Mouse (Mus musculus): ENCODE measurements at regions not wholly inside any gene's neighbourhood (a gene's known extent, or its start where the extent isn't known, plus 50 kb on each side); places are given as distances from the start of the nearest gene placed in this dataset.

DNA sequence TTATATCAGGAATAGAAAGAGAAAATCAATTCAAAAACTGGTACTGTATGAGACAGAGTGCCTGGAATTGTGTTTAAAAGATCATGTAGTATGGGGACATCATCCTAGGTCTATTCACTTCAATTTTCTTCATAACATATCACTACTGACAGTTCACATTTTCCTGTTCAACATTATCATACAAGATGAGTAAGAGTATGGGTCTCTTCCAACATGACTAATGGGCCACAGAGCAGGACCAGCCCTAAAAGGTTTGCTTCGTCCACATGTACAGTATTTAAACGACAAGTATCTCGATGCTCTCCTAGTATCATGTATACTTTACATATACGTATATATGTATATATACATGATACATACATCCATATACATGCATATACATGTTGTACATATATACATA, 164.8 kb upstream of the Atp1b1 start:
- DNase-seq: no peak

DNA sequence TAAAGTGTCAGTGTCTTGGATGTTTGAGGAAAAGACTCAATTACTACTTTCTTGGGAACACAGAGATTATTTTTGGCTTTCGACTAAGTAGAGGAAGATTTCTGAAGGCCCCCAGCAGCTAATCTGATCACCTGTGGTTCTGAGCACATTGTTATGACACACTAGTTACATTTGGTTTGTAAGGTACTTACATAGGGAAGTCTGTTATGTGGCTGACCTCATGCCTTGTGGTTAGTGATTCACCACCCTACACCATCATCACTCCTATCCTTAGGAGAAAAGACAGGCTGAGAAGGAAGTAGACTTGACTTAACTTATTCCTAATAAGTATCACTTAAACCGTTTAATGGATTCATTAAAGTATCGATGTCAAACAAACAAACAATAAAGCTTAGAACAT, 164.3 kb upstream of the Atp1b1 start:
- DNase-seq: no peak

DNA sequence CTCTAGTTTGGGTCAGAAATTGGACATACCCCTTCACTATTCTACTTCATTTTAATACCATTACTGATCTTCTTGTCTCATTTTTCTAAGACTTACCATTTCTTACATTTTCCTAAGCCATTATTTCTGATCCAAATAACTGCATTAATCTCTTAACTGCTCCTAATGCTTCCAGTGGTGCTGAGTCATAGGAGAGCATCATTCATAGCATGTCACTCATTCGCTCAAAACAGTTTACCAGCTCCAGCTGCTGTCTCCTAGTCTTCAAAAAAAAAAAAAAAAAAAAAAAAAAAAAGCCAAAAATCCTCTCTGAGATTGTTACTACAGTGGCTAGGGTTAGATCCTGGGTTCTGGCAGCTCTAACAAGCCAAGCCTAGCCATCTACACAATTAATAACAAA, 162.0 kb upstream of the Atp1b1 start:
- DNase-seq: no peak

DNA sequence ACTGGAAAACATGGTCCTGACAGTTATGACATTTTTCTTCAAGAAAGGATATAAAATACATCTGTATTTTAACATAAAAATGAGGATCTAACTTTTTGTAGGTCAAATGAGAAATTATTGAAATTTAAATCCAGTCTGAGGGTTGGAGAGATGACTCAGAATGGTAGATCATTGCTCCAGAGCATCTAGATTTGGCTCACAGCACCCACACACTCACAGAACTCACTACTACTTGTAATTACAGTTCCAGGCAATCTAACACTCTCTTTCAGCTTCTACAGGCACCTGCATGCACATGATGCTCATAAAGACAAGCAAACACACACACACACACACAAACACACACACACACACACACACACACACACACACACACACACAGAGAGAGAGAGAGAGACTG, 159.7 kb upstream of the Atp1b1 start:
- DNase-seq: no peak

DNA sequence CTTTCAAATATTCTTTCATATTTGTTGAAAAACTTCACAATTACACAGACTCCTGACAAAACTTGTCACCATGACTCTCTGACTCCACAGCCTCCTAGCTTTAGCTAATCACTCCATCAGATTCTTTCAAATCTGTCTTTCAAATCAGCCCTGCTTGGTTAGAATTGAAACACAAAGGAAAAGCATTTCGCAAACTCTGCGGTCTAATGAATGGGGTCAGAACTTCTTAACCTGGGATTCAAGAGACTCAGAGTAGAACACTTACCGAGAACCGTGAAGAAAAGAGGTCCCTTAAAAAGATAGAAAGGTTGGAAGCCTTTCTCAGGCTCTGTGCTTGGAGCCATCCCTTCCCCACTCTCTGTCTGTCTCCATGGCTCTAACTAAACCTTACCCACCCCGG, 148.9 kb upstream of the Atp1b1 start:
- DNase-seq: no peak

DNA sequence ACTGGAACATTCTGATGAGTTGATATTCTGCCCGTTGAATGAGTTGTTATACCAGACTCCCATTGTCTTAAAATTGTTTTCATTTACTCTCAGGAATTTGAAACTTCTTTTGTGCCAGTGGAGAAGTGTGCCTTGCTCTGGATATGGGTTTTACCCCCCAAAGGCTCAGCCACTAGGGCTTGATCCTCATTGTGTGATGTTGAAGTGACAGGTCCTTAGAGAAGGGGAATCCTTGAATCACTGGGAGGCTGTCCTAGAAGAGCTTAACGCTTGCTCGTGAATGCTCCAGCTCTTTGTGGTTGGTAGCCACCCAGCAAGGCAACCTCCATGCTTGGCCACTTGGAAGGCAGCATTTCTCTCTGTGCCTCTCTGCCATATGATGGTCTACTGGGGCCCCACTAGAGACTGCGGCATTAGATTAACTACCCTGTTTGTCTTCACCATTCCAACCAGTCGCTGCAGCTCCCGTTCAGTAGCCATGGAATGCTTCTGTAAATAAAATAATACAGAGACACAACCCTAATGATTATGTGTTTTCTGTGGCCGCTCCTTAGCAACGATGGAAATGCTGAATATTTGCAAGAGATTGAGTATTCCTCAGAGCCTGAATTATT, 148.1 kb upstream of the Atp1b1 start:
- no peak for DNase-seq

DNA sequence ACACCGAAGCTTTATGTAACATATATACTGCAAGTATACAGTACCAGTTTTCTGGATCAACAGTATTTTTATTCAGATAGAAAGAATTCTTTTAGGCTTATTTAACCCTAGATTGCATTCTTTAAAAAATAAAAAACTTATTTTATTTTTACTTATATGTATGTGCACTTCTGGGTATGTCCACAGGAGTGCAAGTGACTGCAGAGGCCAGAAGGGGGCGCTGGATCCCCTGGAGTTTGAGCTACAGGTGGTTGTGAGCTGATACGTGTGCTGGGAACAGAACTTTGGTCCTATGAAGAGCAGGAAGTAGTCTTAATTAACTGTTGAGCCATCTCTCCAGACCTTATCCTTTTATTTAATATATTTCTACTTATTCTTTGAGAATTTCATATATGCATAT, 145.3 kb upstream of the Atp1b1 start:
- no peak for DNase-seq

DNA sequence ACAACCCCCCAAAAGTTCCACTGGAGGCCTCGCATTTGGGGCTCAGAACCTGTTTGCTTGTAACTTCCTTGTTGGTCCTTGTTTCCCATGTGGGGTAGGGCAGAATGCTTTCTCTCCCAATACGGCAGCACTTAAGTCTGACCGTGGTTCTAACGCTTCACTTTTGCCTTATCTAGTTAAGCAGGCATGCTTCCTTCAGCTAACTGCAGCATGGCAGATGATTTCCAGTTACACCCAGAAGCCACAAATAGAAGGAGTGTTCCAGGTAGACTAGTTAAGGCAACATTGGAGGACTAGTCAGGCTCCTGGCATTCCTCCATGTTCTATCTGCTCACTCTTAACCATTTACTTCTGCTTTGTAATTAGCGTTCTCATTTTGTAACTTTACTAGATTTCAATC, 144.4 kb upstream of the Atp1b1 start:
- no peak for DNase-seq

DNA sequence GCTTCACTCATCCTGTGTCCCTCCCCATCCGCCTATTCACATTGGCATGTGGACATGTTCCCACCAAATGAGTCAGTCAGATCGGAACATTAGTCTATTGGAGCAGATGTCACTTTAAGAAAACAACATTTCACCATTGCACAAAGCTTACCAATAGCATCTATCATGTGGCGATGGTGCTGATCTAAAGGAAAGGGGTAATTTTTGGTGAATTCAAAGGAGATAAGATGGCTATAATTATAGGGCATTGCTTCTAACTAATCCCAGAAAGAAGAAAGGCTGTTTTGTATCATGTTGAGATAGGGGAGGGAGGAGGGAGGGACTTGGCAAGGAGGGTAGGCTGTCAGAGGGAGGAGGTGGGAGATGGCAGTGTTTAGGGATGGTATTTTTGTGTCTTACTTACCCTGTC, 132.1 kb upstream of the Atp1b1 start:
- no peak for DNase-seq

DNA sequence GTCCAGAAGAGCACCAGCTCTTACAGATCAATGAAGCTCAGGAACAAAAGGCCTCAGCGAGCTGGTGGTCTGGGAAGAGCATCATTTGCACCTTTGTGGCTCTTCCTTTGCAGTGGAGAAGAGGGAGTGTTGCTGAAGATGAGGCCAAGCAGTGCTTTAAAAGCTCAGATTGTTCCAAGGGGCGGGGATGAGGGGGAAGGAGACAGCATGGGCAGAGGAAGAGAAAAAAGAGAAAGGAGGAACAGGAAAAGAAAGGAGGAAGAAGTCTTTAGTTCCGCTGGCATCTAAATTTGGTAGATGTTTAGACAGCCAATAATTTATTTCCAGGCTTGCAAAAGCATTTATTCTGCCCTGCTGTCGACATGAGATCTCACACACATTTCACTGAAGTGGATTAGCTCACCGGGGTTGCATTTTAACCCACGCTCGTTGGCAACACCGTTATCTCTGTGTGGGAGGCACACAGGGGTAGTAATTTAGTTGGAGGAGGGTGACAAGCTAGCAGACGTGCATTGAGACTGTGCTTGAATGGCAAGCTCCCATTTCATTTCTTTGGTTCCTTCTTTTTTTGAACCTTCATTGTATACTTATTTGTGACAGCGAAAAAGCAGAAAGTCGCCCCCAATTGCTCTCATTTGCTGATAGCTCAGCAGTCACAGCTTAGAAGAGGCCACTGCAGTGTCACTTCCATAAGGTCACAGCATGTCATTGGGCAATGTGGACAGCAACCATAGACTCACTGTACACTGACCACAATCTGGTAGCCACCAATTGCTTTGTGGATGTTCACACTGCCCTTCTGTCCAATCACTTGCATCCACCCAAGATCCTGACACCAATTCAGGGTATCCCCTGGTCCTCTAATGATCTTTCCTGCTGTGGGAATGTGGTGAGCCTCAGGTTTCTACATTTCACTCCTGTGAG, 128.2 kb upstream of the Atp1b1 start:
- DNase-seq: no peak

DNA sequence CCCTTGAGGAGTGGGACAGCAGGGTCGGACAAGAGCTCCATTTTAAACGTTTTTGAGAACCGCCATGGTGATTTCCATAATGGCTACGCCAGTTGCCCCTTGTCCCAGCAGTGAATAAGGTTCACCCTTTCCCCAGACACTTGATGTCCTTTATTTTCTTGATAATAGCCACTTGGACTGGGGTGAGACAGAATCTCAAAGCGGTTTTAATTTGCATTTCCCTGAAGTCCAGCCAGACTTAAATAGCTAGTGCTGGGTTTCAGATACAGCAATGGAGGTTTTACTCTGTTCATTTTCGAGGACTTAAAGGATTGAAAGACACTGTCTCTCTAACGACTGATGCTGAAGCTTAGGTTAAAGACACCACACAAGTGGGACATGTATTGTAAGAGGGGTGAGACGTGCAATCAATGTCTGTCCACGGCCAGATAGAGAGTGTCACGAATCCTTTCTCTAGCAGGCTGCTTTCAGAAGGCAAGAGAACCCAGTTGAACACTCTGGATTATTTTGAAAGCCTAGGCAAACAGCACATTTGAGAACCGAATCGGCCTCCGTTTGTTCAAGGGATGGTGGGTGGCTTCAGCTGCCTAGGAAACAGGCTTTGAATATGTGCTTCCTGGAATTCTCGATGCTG, 118.8 kb upstream of the Atp1b1 start:
- DNase-seq: no peak

DNA sequence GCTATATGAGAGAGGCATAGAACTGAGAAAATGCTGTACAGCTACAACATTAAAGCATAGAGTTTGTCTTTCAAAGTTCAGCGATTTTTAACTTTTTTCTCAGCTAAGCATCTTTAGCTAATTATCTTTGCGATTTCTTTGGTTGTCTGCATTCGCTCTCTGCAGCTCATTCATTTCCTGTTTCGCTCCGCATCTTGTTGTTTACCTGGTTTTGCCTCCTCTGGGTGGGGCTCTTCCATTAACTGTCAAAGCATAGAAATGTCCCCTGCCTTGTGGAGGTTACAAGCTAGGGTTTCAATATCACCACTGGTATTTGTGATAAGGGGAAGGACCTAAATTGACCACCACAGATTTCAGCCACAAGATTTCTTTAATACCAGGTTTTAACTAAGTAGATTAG, 115.5 kb upstream of the Atp1b1 start:
- no peak for DNase-seq

DNA sequence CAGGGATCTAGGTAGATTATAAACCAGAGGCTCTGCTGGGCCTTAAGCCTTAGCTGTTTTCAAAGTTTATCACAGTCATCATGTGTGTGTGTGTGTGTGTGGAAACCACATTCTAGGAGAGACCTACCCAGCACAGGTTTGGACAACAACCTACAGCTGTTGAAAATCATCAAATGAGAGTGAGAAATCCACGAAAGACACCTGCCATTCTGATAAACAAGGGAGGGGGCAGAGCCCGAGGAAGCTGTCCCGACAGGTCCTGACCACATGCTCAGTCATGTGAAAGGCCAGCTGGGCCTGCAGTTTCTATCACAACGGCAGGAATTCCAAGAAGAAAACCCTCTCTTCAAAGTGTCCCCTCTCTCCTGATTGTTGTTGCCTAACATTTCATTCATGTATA, 114.0 kb upstream of the Atp1b1 start:
- no peak for DNase-seq

DNA sequence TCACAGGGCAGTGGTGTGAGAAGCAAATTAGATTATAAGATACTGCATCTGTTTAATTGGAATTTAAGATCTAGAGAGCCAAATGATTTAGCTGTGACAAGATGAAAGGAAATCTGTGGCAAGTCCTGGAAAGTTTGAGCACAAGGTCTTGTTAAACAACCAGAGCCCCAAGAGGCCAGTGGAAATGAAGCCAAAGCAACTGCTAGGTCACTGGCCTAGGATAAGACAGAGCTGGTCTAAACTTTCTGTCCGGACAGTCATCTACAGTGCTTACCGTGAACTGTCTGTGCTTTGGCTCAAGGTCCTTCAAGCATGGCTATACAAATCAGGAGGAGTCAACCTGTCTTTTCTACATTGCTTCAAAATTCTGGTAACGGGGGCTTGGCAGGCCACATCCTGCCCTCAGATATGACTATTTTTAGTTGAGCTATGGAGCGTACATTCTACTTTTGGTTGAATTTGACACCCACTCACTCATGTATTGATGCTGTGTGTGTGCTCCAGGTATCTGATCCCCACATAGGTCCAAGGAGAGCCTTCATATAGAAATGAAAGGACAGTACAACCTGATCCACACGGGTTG, 113.4 kb upstream of the Atp1b1 start:
- DNase-seq: no peak

DNA sequence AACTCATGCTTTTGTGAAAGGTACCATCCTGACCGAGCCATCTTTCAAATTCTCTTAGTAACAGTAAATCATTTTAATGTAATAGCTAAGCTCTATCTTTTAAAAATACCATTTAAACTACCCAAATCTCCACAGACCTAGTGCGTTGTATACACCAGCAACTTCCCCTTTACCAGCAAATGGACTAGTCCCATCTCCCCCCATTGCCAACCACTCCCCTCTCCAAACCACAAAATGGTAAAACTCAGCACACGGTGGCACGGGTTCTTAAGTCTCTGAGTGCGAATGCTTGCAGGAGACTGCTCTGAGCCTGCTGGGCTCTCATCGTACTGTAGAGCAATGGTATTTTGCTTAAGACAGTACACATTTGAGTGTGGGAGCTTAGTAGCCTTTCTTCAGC, 106.7 kb upstream of the Atp1b1 start:
- no peak for DNase-seq

DNA sequence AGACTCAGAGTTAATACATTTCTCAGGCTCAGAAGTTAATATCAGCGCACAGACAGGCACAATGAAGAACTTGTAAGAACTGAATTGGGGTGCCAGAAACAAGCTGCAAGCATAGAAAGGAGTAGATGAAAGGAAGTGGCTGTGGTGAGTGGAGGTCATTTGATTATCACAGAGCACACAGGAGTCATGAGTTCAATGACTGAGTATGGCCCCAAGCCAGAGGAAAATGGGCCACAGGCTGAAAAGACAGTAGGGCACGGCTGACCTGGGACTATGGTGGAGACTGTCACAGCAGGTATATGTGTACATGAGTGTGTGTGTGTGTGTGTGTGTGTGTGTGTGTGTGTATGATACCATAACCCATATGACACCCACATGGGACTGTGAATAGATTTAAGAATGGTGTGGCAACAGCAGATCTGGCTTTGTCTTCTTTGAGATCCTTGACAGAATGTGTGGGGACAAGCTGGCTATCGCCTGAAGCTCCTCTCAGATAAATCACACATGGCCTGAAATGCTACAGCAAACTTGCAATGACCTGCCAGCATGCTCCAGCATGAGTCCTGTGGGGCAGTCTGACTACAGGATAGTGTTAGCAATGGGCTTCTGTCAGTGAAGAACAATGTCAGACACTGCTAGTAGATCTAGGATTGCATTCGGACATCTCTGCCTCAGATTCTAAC, 101.5 kb upstream of the Atp1b1 start:
- DNase-seq: no peak

DNA sequence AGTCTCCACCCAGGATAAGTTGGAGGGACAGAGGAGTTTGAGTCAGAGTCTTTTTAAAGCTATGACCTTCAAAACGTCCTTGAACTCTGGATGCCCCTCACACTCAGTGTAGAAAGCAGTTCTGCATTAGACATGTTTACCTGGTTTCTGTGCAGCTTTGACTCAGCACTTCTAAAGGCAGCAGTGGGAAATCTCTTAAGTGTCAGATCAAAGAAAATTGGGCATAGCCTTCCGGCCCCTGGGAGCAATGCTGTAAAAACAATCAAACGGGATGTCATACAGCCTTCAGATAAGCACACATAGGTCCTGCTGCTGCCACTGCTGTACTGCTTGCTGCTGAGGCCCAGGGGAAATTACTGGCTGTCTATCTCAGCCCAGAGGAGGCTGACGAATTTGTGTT, 94.5 kb upstream of the Atp1b1 start:
- DNase-seq: no peak

DNA sequence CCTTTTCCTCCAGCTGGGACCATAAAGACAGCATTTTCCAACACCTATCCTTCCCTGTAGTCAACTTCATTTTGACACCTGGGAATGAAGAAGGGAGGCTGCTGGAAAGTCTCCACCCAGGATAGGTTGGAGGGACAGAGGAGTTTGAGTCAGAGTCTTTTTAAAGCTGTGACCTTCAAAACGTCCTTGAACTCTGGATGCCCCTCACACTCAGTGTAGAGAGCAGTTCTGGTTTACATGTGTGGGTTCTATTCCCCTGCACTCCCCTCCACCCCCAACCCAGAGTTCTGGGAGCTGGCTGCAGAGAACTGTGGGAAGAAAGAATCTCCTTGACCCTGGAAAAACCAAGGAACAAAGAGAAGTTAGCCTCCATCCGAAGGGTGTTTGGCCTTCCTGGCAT, 92.9 kb upstream of the Atp1b1 start:
- no peak for DNase-seq

DNA sequence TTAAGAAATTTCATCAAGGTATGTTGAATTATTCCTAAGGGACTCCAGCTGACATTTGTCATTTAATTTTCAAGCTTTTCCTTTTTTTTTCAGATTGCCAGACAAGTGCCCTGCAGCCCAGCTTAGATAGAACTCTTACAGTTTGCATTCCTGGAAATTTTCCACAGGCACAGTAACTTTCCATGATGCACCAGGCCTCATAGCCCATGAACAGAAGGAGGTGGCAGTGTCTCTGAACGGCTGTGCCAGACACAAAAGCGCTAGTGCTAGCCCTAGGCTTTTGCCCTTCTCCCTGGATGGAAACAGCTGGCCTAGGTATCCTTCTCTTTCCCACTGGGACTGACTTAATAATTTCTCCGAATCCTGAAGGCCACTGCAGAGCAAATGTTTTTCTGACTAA, 92.4 kb upstream of the Atp1b1 start:
- peak in 1 of 2 experiments; percentile 3 for DNase-seq

DNA sequence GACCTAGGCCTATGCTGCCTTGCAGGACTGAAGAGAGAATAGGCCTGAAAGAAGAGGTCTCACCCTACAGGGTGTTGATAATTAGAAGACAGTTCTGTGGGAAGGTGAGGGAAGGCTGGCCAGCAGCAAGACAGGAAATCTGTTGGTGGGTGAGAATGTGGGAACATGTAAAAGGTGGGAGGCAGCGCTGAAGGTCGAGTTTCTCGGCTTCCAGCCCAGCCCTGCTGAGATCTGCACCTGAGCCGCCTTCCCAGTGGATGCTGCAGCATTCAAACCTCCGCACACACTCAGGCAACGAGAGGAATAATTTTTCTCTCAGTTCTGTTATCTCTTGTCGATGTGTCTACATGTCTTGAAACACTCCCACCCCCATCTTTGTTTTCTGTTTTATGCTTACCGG, 89.9 kb upstream of the Atp1b1 start:
- peak; percentile 6 to 7 for DNase-seq

DNA sequence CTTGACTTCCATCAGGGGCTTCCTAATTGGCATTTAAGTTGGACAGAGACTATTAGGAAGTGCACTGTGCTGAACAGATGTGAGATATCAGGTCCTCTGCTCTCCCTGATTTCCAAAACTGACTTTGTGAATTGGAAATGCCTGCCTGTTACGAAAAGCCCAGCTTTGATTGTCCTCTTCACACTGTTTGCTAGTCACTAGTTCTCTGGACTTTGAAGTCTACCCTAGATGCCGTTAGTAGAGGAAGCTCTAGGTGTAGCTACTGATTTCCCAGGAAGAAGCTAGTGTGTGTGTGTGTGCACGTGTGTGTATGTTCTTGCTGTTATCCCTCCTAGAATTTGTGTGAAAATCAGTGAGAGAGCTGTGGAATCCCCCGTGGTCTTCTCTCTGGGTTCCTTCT, 87.7 kb upstream of the Atp1b1 start:
- DNase-seq: no peak

DNA sequence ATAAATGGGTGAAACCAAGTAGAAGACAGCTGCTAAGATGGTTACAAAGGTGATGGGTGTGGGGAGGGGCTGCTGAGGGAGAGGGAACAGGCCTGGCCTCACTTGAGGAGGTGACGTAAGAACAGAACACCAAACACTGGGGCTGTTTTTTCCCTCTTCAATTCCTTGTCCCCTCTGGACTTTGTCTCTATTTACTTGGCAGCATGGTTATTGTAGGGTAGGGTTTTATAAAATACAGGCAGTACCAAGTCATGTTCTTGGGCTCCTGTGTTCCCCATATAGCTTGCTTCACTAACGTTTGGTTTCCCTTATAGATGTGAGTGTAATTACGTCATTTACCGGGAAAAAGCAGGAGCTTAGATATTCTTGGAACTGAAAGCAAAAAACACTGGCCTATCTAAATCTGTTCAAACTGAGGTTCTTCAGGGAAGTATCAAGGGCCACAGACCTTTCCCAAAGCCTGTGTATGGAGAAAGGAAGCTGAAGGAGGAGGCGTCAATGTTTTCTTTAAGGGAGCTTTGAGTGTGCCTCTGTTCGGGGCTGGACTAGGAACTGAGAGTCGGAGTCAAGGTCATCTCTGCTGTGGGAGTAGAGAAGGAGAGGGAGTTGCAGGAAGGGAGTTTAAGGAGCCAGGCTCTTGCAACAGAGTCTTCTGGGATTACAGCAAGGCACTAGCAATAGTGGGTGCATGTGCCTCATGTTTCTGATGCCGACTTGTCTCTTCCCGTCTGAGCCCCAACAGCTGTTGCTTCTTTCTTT, 85.1 kb upstream of the Atp1b1 start:
- no peak for DNase-seq

Measured in cerebellum, adult 18-20 months (tissue).